Mouse (Mus musculus): ENCODE results near the gene Ripor3. TPM values are rescaled to one million over a fixed set of nuclear protein-coding genes. Genes with fewer than 3 reads are reported as not detected.

Gene Ripor3
- polyA plus RNA-seq, 1 experiment from 2014 or later, result 0.55 TPM

GRCm38 (mm10) chr2:167989310-167989709, 21.1 kb downstream of the Ripor3 start:
- no peak overlapping the region for H3K9ac ChIP-seq (ENCODE audit: low read length)
- no peak overlapping the region for H3K4me2 ChIP-seq (ENCODE audit: low read depth, severe bottlenecking)
- H3K4me3 ChIP-seq (ENCODE audit: low read depth, low read length), result no peak overlapping the region
- no peaks in the 10 kb centered on the region for H3K36me3 ChIP-seq (ENCODE audit: control insufficient read depth, insufficient read depth, low read length)
- no peak for ATAC-seq (ENCODE audit: insufficient number of reproducible peaks, low FRiP score, low TSS enrichment, low read depth)
- WGBS, result 78% methylated on average over 14 of the region's 14 CpGs
- no peak for DNase-seq (ENCODE audit: low spot score)
- no peaks in the 10 kb centered on the region for H3K27me3 ChIP-seq (ENCODE audit: control insufficient read depth, insufficient read depth, low read length)
- H3K9me3 ChIP-seq (ENCODE audit: control insufficient read depth, low read length), result no peaks in the 10 kb centered on the region
- no peaks in the 10 kb centered on the region for H3K4me1 ChIP-seq (ENCODE audit: control insufficient read depth, insufficient read depth, low read length)
- no peak overlapping the region for H3K27ac ChIP-seq (replicated peaks; ENCODE audit: low read depth, low read length)

DNA sequence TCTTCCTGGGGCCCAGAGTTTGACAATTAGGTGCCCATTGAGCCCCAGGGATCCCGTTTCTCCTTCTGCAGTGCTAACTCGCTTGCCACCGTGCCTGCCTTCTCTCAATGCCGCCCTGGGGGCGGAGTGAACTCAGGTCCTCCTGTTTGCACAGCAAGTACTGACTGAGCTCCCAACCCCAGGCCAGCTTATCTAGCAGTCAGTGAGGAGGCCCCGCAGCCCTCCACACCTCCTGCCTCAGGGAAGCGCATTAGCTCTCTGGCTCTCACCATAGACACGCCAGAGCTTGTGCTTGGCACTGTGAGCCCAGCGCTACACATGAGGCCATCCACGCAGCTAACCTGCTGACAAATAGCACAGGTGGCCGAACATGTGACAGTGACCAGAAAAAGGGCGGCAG, 22.8 kb downstream of the Ripor3 start:
- Histone ChIP-seq H3K27me3 (ENCODE audit: control insufficient read depth, insufficient read depth, low read length) (no peaks in the 10 kb centered on the region), H3K27ac (replicated peaks; ENCODE audit: low read depth, low read length) (no peak overlapping the region), H3K36me3 (ENCODE audit: control insufficient read depth, insufficient read depth, low read length) (no peaks in the 10 kb centered on the region), H3K4me3 (ENCODE audit: low read depth, low read length) (no peak overlapping the region), H3K9ac (ENCODE audit: low read length) (no peak overlapping the region), H3K4me1 (ENCODE audit: control insufficient read depth, insufficient read depth, low read length) (no peaks in the 10 kb centered on the region), H3K4me2 (ENCODE audit: low read depth, severe bottlenecking) (no peak overlapping the region), H3K9me3 (ENCODE audit: control insufficient read depth, low read length) (no peaks in the 10 kb centered on the region)
- no peak for ATAC-seq (ENCODE audit: insufficient number of reproducible peaks, low FRiP score, low TSS enrichment, low read depth)
- DNase-seq (ENCODE audit: low spot score), result no peak
- 62% methylated on average over 12 of the region's 12 CpGs for WGBS

- no peak overlapping the region for H3K4me2 ChIP-seq (ENCODE audit: low read depth, severe bottlenecking)
- no peak overlapping the region for H3K9ac ChIP-seq (ENCODE audit: low read length)
- no peaks in the 10 kb centered on the region for H3K9me3 ChIP-seq (ENCODE audit: control insufficient read depth, low read length)
- H3K27ac ChIP-seq (replicated peaks; ENCODE audit: low read depth, low read length), result no peak overlapping the region
- no peak for ATAC-seq (ENCODE audit: insufficient number of reproducible peaks, low FRiP score, low TSS enrichment, low read depth)
- H3K36me3 ChIP-seq (ENCODE audit: control insufficient read depth, insufficient read depth, low read length), result no peaks in the 10 kb centered on the region
- peak; percentile 64 for DNase-seq (ENCODE audit: low spot score)
- H3K27me3 ChIP-seq (ENCODE audit: control insufficient read depth, insufficient read depth, low read length), result no peaks in the 10 kb centered on the region
- H3K4me1 ChIP-seq (ENCODE audit: control insufficient read depth, insufficient read depth, low read length), result no peaks in the 10 kb centered on the region
- 21% methylated on average over 6 of the region's 7 CpGs for WGBS
- H3K4me3 ChIP-seq (ENCODE audit: low read depth, low read length), result no peak overlapping the region
Observed at GRCm38 (mm10) chr2:167986762-167987161, 23.7 kb downstream of the Ripor3 start.

GRCm38 (mm10) chr2:167984946-167985345, 25.5 kb downstream of the Ripor3 start:
- Histone ChIP-seq H3K4me3 (ENCODE audit: low read depth, low read length) (no peak overlapping the region), H3K4me2 (ENCODE audit: low read depth, severe bottlenecking) (no peak overlapping the region), H3K4me1 (ENCODE audit: control insufficient read depth, insufficient read depth, low read length) (no peaks in the 10 kb centered on the region), H3K36me3 (ENCODE audit: control insufficient read depth, insufficient read depth, low read length) (no peaks in the 10 kb centered on the region), H3K9me3 (ENCODE audit: control insufficient read depth, low read length) (no peaks in the 10 kb centered on the region), H3K27ac (replicated peaks; ENCODE audit: low read depth, low read length) (no peak overlapping the region), H3K9ac (ENCODE audit: low read length) (no peak overlapping the region), H3K27me3 (ENCODE audit: control insufficient read depth, insufficient read depth, low read length) (no peaks in the 10 kb centered on the region)
- 43% methylated on average over 3 of the region's 3 CpGs for WGBS
- DNase-seq (ENCODE audit: low spot score) (no peak), ATAC-seq (ENCODE audit: insufficient number of reproducible peaks, low FRiP score, low TSS enrichment, low read depth) (no peak)

GRCm38 (mm10) chr2:167984371-167984770, 26.0 kb downstream of the Ripor3 start:
- Histone ChIP-seq H3K36me3 (ENCODE audit: control insufficient read depth, insufficient read depth, low read length) (0 out of 2 replicates have a peak, but pooled peaks cover 2% of the 10 kb centered on the region), H3K4me2 (ENCODE audit: low read depth, severe bottlenecking) (no peak overlapping the region), H3K4me3 (ENCODE audit: low read depth, low read length) (no peak overlapping the region), H3K27me3 (ENCODE audit: control insufficient read depth, insufficient read depth, low read length) (no peaks in the 10 kb centered on the region), H3K27ac (replicated peaks; ENCODE audit: low read depth, low read length) (no peak overlapping the region), H3K4me1 (ENCODE audit: control insufficient read depth, insufficient read depth, low read length) (no peaks in the 10 kb centered on the region), H3K9me3 (ENCODE audit: control insufficient read depth, low read length) (no peaks in the 10 kb centered on the region), H3K9ac (ENCODE audit: low read length) (no peak overlapping the region)
- WGBS, result 82% methylated on average over 5 of the region's 5 CpGs
- no peak for ATAC-seq (ENCODE audit: insufficient number of reproducible peaks, low FRiP score, low TSS enrichment, low read depth)
- DNase-seq (ENCODE audit: low spot score), result no peak

- Histone ChIP-seq H3K27ac (replicated peaks; ENCODE audit: low read depth, low read length) (no peak overlapping the region), H3K27me3 (ENCODE audit: control insufficient read depth, insufficient read depth, low read length) (no peaks in the 10 kb centered on the region), H3K36me3 (ENCODE audit: control insufficient read depth, insufficient read depth, low read length) (peaks cover 5% of the 10 kb centered on the region), H3K9ac (ENCODE audit: low read length) (no peak overlapping the region), H3K4me1 (ENCODE audit: control insufficient read depth, insufficient read depth, low read length) (no peaks in the 10 kb centered on the region), H3K9me3 (ENCODE audit: control insufficient read depth, low read length) (no peaks in the 10 kb centered on the region), H3K4me2 (ENCODE audit: low read depth, severe bottlenecking) (no peak overlapping the region), H3K4me3 (ENCODE audit: low read depth, low read length) (no peak overlapping the region)
- no peak for DNase-seq (ENCODE audit: low spot score)
- 68% methylated on average over 9 of the region's 9 CpGs for WGBS
- ATAC-seq (ENCODE audit: insufficient number of reproducible peaks, low FRiP score, low TSS enrichment, low read depth), result no peak
Observed at GRCm38 (mm10) chr2:167982646-167983045, 27.8 kb downstream of the Ripor3 start.

GRCm38 (mm10) chr2:167980391-167980790, 30.0 kb downstream of the Ripor3 start:
- DNase-seq (ENCODE audit: low spot score) (no peak), ATAC-seq (ENCODE audit: insufficient number of reproducible peaks, low FRiP score, low TSS enrichment, low read depth) (no peak)
- Histone ChIP-seq H3K9ac (ENCODE audit: low read length) (no peak overlapping the region), H3K9me3 (ENCODE audit: control insufficient read depth, low read length) (no peaks in the 10 kb centered on the region), H3K4me2 (ENCODE audit: low read depth, severe bottlenecking) (no peak overlapping the region), H3K36me3 (ENCODE audit: control insufficient read depth, insufficient read depth, low read length) (peaks cover 13% of the 10 kb centered on the region), H3K4me3 (ENCODE audit: low read depth, low read length) (no peak overlapping the region), H3K4me1 (ENCODE audit: control insufficient read depth, insufficient read depth, low read length) (no peaks in the 10 kb centered on the region), H3K27me3 (ENCODE audit: control insufficient read depth, insufficient read depth, low read length) (no peaks in the 10 kb centered on the region), H3K27ac (replicated peaks; ENCODE audit: low read depth, low read length) (no peak overlapping the region)
- 88% methylated on average over 10 of the region's 10 CpGs for WGBS

DNA sequence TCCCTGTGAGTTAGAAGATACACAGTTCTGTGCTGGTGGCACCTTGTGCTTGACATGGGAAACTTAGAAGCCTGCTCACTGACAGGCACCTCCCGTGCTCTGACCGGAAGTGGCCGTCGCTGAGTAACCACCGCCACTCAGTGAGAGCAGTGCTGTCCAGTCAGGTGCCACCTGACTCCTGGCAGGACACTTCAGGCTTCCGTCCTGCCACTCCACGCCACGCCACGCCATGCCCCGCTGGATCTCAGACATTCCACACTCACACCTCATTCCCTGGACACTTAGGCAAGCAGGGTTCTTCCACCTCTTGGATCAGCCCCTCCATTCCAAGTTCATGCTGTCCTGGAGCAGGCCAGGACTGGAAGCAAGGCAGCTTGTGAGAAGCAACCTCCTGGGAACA, 32.1 kb downstream of the Ripor3 start:
- Histone ChIP-seq H3K27ac (replicated peaks; ENCODE audit: low read depth, low read length) (no peak overlapping the region), H3K4me3 (ENCODE audit: low read depth, low read length) (no peak overlapping the region), H3K36me3 (ENCODE audit: control insufficient read depth, insufficient read depth, low read length) (peaks cover 28% of the 10 kb centered on the region), H3K4me2 (ENCODE audit: low read depth, severe bottlenecking) (no peak overlapping the region), H3K4me1 (ENCODE audit: control insufficient read depth, insufficient read depth, low read length) (no peaks in the 10 kb centered on the region), H3K9me3 (ENCODE audit: control insufficient read depth, low read length) (no peaks in the 10 kb centered on the region), H3K9ac (ENCODE audit: low read length) (no peak overlapping the region), H3K27me3 (ENCODE audit: control insufficient read depth, insufficient read depth, low read length) (no peaks in the 10 kb centered on the region)
- 93% methylated on average over 10 of the region's 10 CpGs for WGBS
- no peak for DNase-seq (ENCODE audit: low spot score)
- ATAC-seq (ENCODE audit: insufficient number of reproducible peaks, low FRiP score, low TSS enrichment, low read depth), result no peak

GRCm38 (mm10) chr2:167975746-167976145, 34.7 kb downstream of the Ripor3 start:
- no peak overlapping the region for H3K4me3 ChIP-seq (ENCODE audit: low read depth, low read length)
- H3K27me3 ChIP-seq (ENCODE audit: control insufficient read depth, insufficient read depth, low read length), result no peaks in the 10 kb centered on the region
- WGBS, result 91% methylated on average over 12 of the region's 12 CpGs
- H3K4me1 ChIP-seq (ENCODE audit: control insufficient read depth, insufficient read depth, low read length), result no peaks in the 10 kb centered on the region
- DNase-seq (ENCODE audit: low spot score) (no peak), ATAC-seq (ENCODE audit: insufficient number of reproducible peaks, low FRiP score, low TSS enrichment, low read depth) (no peak)
- H3K36me3 ChIP-seq (ENCODE audit: control insufficient read depth, insufficient read depth, low read length), result peaks cover 34% of the 10 kb centered on the region
- H3K9me3 ChIP-seq (ENCODE audit: control insufficient read depth, low read length), result no peaks in the 10 kb centered on the region
- no peak overlapping the region for H3K4me2 ChIP-seq (ENCODE audit: low read depth, severe bottlenecking)
- no peak overlapping the region for H3K9ac ChIP-seq (ENCODE audit: low read length)
- H3K27ac ChIP-seq (replicated peaks; ENCODE audit: low read depth, low read length), result no peak overlapping the region
